Mouse (Mus musculus): ENCODE results near the gene Snx17. TPM values are rescaled to one million over a fixed set of nuclear protein-coding genes. Genes with fewer than 3 reads are reported as not detected.

Snx17 gene
- polyA plus RNA-seq, 1 experiment: 45.9 TPM

DNA sequence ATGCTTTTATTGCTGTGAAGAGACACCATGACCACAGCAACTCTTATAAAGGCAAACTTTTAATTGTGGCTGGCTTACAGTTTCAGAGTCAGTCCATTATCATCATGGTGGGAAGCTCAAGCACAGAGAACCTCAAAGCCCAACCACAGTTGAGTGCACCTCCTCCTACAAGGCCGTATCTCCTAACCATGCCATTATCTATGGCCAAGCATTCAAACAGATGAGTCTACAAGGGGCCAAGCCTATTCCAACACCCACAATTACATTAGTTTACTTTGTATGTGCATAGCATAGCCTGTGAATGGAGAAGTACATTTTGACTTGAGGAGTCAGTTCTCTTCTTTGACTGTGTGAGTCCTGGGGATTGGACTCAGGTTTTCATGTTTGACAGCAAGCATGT lies 28.1 kb upstream of the Snx17 start:
- H3K4me1 ChIP-seq (ENCODE audit: control insufficient read depth, insufficient read depth, low read length): no peaks in the 10 kb centered on the region
- H3K9me3 ChIP-seq (replicated peaks; ENCODE audit: control insufficient read depth, insufficient read depth, low read length, poor library complexity, severe bottlenecking): no peaks in the 10 kb centered on the region
- no peak overlapping the region for H3K9ac ChIP-seq (ENCODE audit: low read depth, poor library complexity, severe bottlenecking)
- H3K36me3 ChIP-seq (ENCODE audit: control insufficient read depth, insufficient read depth, low read length, poor library complexity, severe bottlenecking): peaks cover 80% of the 10 kb centered on the region
- no peak for TF ChIP-seq CTCF (IDR thresholded peaks at IDR 0.05; ENCODE audit: low read depth, low read length)
- TF ChIP-seq POLR2A (IDR thresholded peaks at IDR 0.05; ENCODE audit: insufficient read depth, low read length): no peak
- no peak for TF ChIP-seq EP300 (IDR thresholded peaks at IDR 0.05; ENCODE audit: insufficient read depth, low read depth, low read length)
- no peaks in the 10 kb centered on the region for H3K27me3 ChIP-seq (ENCODE audit: control insufficient read depth, insufficient read depth, low read length, poor library complexity, severe bottlenecking)
- H3K4me3 ChIP-seq (ENCODE audit: low read depth, low read length): no peak overlapping the region
- H3K27ac ChIP-seq (ENCODE audit: insufficient read depth, low read length): no peak overlapping the region

DNA sequence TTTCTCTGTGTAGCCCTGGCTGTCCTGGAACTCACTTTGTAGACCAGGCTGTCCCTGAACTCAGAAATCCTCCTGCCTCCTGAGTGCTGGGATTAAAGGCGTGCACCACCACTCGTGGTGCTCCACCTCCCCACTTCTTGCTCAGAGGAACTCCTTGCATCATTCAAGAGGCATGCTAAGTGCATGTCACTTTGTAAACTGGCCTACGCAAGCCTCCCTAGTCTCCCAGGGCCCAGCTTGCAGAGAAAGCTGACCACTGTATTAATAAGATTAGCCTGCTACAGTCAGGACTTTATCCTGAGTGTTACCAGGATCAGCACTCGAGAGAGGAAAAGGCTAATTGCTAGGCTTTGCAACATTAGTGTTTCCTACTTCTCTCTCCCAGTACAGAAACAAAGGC lies 24.4 kb upstream of the Snx17 start:
- Histone ChIP-seq H3K4me3 (ENCODE audit: low read depth, low read length) (no peak overlapping the region), H3K36me3 (ENCODE audit: control insufficient read depth, insufficient read depth, low read length, poor library complexity, severe bottlenecking) (peaks cover 93% of the 10 kb centered on the region), H3K9ac (ENCODE audit: low read depth, poor library complexity, severe bottlenecking) (no peak overlapping the region), H3K9me3 (replicated peaks; ENCODE audit: control insufficient read depth, insufficient read depth, low read length, poor library complexity, severe bottlenecking) (no peaks in the 10 kb centered on the region), H3K4me1 (ENCODE audit: control insufficient read depth, insufficient read depth, low read length) (no peaks in the 10 kb centered on the region), H3K27ac (ENCODE audit: insufficient read depth, low read length) (no peak overlapping the region), H3K27me3 (ENCODE audit: control insufficient read depth, insufficient read depth, low read length, poor library complexity, severe bottlenecking) (no peaks in the 10 kb centered on the region)
- no peak for TF ChIP-seq EP300 (IDR thresholded peaks at IDR 0.05; ENCODE audit: insufficient read depth, low read depth, low read length)
- TF ChIP-seq POLR2A (IDR thresholded peaks at IDR 0.05; ENCODE audit: insufficient read depth, low read length): no peak
- TF ChIP-seq CTCF (IDR thresholded peaks at IDR 0.05; ENCODE audit: low read depth, low read length): no peak

DNA sequence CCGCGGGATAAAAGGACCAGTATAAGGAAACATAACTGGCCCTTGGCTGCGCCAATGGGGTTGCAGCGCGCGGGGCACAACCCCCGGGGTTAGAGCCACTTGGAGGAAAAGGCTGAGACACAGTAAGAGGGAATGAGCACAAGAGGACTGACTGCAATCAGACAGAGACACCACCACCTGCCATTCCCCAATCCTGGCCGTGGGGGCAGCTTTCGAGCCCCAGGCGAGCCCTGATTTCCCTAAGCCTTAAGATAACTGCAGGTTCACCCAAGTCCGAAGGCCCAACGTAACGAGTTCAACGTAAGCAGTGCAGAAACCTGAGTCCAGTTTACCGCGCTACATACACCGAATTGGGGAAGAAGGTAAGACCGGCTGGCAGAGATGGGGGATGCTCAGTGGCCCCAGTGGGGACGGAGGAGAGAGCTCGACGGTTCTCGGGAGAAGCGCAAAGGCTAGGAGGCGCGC lies 13.7 kb upstream of the Snx17 start:
- Histone ChIP-seq H3K4me1 (ENCODE audit: control insufficient read depth, insufficient read depth, low read length) (no peaks in the 10 kb centered on the region), H3K9ac (ENCODE audit: low read depth, poor library complexity, severe bottlenecking) (peak overlapping the region; percentile 79), H3K27ac (ENCODE audit: insufficient read depth, low read length) (peak overlapping the region; percentile 83), H3K36me3 (ENCODE audit: control insufficient read depth, insufficient read depth, low read length, poor library complexity, severe bottlenecking) (peaks cover 3% of the 10 kb centered on the region), H3K27me3 (ENCODE audit: control insufficient read depth, insufficient read depth, low read length, poor library complexity, severe bottlenecking) (no peaks in the 10 kb centered on the region), H3K4me3 (ENCODE audit: low read depth, low read length) (peak overlapping the region; percentile 98), H3K9me3 (replicated peaks; ENCODE audit: control insufficient read depth, insufficient read depth, low read length, poor library complexity, severe bottlenecking) (no peaks in the 10 kb centered on the region)
- TF ChIP-seq POLR2A (IDR thresholded peaks at IDR 0.05; ENCODE audit: insufficient read depth, low read length): no peak
- TF ChIP-seq EP300 (IDR thresholded peaks at IDR 0.05; ENCODE audit: insufficient read depth, low read depth, low read length): no peak
- TF ChIP-seq CTCF (IDR thresholded peaks at IDR 0.05; ENCODE audit: low read depth, low read length): no peak

DNA sequence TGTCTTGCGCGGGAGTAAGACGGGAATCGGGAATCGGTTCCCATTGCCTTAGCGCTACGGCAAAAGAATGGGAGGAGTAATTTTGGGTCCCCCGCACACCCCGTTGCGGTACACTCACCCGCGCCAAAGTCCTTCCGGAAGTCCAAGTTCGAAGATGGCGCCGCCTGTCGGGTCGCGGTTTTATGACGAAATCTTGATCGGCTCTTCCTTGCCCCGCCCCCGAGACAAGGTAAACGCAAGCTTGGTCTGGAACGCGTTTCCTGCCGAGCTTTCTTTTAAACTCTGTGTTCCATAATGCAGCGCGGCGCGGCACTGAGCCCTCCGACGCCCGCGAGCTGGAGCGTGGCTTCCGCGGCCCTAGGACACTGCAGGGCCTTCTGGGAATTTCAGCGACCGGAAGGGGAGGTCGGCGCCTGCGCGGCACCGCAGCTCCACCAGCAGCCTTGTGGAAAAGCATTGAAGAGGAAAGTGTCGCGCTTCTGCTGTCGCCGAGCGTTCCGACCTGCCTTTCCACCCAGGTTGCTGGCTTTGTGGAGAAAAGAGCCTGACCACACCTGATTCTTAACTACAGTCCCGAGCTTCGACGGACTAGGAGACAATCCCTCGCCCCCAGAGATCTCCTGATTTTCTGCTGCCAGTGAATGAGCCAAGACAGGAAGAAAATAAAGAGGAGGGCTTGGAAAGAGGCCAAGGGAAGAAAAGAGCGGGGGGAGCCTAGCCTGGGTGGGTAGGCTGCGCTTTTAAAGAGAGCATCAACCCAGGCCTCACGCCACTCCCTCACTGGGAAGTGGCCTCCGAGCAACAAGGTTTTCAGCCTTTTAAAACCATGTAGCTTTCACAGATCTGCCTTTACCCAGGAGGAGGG lies 13.0 kb upstream of the Snx17 start, which contains the start of the genes Gm29609 and Gtf3c2:
TSS of gene Gm29609 (minus strand) at position 146 of the 865 bp plus-strand sequence.
TSS of gene Gtf3c2 (minus strand) at position 379 of the 865 bp plus-strand sequence.
- Histone ChIP-seq H3K4me1 (ENCODE audit: control insufficient read depth, insufficient read depth, low read length) (no peaks in the 10 kb centered on the region), H3K27me3 (ENCODE audit: control insufficient read depth, insufficient read depth, low read length, poor library complexity, severe bottlenecking) (no peaks in the 10 kb centered on the region), H3K9me3 (replicated peaks; ENCODE audit: control insufficient read depth, insufficient read depth, low read length, poor library complexity, severe bottlenecking) (no peaks in the 10 kb centered on the region), H3K9ac (ENCODE audit: low read depth, poor library complexity, severe bottlenecking) (peak within 1 kb of the TSS; percentile 79), H3K36me3 (ENCODE audit: control insufficient read depth, insufficient read depth, low read length, poor library complexity, severe bottlenecking) (no peaks in the 10 kb centered on the region), H3K4me3 (ENCODE audit: low read depth, low read length) (peak within 1 kb of the TSS; percentile 98), H3K27ac (ENCODE audit: insufficient read depth, low read length) (peak within 1 kb of the TSS; percentile 83)
- TF ChIP-seq POLR2A (IDR thresholded peaks at IDR 0.05; ENCODE audit: insufficient read depth, low read length) (peak; percentile 86), CTCF (IDR thresholded peaks at IDR 0.05; ENCODE audit: low read depth, low read length) (no peak)

DNA sequence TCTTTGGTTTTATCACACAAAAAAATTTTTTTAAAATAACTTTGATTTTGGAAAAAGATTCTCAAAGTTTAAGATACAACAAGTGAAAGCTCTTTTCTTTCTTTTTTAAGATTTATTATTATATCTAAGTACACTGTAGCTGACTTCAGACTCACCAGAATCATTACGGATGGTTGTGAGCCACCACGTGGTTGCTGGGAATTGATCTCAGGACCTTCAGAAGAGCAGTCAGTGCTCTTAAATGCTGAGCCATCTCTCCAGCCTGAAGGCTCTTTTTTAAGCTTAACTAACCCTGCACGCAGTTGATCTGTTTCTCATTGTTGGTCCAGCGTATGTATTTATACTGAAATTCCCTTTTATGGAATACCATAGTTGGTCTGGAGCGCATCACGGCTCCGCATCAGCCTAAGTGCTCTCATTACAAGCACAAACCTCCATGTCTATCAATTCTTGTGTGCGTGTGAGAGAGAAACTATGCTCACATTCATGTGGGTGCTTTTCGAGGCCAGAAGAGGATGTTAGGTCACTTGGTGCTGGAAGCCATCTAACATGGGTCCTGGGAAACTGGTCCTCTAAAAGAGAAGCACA lies 11.8 kb upstream of the Snx17 start:
- Histone ChIP-seq H3K27ac (ENCODE audit: insufficient read depth, low read length) (no peak overlapping the region), H3K9ac (ENCODE audit: low read depth, poor library complexity, severe bottlenecking) (peak overlapping the region; percentile 18; the same call in 1 of the 2 replicates), H3K4me1 (ENCODE audit: control insufficient read depth, insufficient read depth, low read length) (no peaks in the 10 kb centered on the region), H3K9me3 (replicated peaks; ENCODE audit: control insufficient read depth, insufficient read depth, low read length, poor library complexity, severe bottlenecking) (no peaks in the 10 kb centered on the region), H3K36me3 (ENCODE audit: control insufficient read depth, insufficient read depth, low read length, poor library complexity, severe bottlenecking) (no peaks in the 10 kb centered on the region), H3K27me3 (ENCODE audit: control insufficient read depth, insufficient read depth, low read length, poor library complexity, severe bottlenecking) (no peaks in the 10 kb centered on the region), H3K4me3 (ENCODE audit: low read depth, low read length) (no peak overlapping the region)
- TF ChIP-seq EP300 (IDR thresholded peaks at IDR 0.05; ENCODE audit: insufficient read depth, low read depth, low read length): no peak
- no peak for TF ChIP-seq CTCF (IDR thresholded peaks at IDR 0.05; ENCODE audit: low read depth, low read length)
- no peak for TF ChIP-seq POLR2A (IDR thresholded peaks at IDR 0.05; ENCODE audit: insufficient read depth, low read length)

DNA sequence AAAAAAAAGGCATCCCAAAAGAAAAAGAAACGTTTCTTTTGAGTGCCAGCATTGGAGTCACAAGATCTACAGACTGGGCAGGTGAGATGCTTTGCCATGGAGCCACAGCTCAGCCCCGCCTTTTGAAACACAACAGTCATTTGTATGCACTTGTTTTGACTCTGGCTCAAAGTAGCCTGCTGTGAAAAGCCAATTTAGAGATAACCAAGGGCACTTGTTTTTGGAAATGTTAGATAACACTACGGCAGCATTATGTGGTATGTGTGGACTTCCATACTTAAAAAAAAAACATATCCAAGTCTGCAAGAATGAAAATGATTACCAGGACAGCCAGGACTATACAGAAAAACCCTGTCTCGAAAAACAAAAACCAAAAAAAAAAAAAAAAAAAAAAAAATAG lies 9.3 kb upstream of the Snx17 start:
- H3K27ac ChIP-seq (ENCODE audit: insufficient read depth, low read length): no peak overlapping the region
- H3K4me3 ChIP-seq (ENCODE audit: low read depth, low read length): no peak overlapping the region
- H3K9ac ChIP-seq (ENCODE audit: low read depth, poor library complexity, severe bottlenecking): no peak overlapping the region
- TF ChIP-seq CTCF (IDR thresholded peaks at IDR 0.05; ENCODE audit: low read depth, low read length) (no peak), EP300 (IDR thresholded peaks at IDR 0.05; ENCODE audit: insufficient read depth, low read depth, low read length) (no peak), POLR2A (IDR thresholded peaks at IDR 0.05; ENCODE audit: insufficient read depth, low read length) (no peak)
- H3K4me1 ChIP-seq (ENCODE audit: control insufficient read depth, insufficient read depth, low read length): no peaks in the 10 kb centered on the region
- H3K27me3 ChIP-seq (ENCODE audit: control insufficient read depth, insufficient read depth, low read length, poor library complexity, severe bottlenecking): no peaks in the 10 kb centered on the region
- peaks cover 4% of the 10 kb centered on the region; the same call in 1 of the 2 replicates for H3K36me3 ChIP-seq (ENCODE audit: control insufficient read depth, insufficient read depth, low read length, poor library complexity, severe bottlenecking)
- no peaks in the 10 kb centered on the region for H3K9me3 ChIP-seq (replicated peaks; ENCODE audit: control insufficient read depth, insufficient read depth, low read length, poor library complexity, severe bottlenecking)
